Mouse (Mus musculus) limb, embryonic 14.5 days (tissue): ENCODE data around the gene Fbxl14. TPM values are rescaled to one million over a fixed set of nuclear protein-coding genes. Genes with fewer than 3 reads are reported as not detected.

Experiments
- ATAC-seq: fragments of 200-750 bp; cut with Nextera tagmentation; 2 replicates; pipeline ENCODE4 v1.8.0; 2017; ENCODE audit warnings: low read depth, moderate number of reproducible peaks, moderate TSS enrichment; ENCODE audit not compliant: low FRiP score
- DNase-seq: peaks from one replicate; pipeline ENCODE4 v3.0.0-alpha.2; 2015; ENCODE audit warnings: low spot score
- H3K27ac ChIP-seq: fragments of 300-500 bp; sonication (generic); replicated peaks from 2 replicates; pipeline ENCODE4 v1.5.1; 2014; ENCODE audit warnings: low read depth, mild to moderate bottlenecking, low read length, moderate library complexity, mixed read lengths
- H3K27me3 ChIP-seq: fragments of 300-500 bp; sonication (generic); 2 replicates; pipeline ENCODE4 v1.6.1; 2014; ENCODE audit warnings: low read length, mixed read lengths; ENCODE audit not compliant: control insufficient read depth, insufficient read depth
- H3K36me3 ChIP-seq: fragments of 300-500 bp; sonication (generic); 2 replicates; pipeline ENCODE4 v1.6.1; 2014; ENCODE audit warnings: mild to moderate bottlenecking, low read length, moderate library complexity, mixed read lengths; ENCODE audit not compliant: control insufficient read depth, insufficient read depth
- H3K4me1 ChIP-seq: fragments of 300-500 bp; sonication (generic); 2 replicates; pipeline ENCODE4 v1.6.1; 2014; ENCODE audit warnings: antibody characterized with exemption, low read length, mixed read lengths; ENCODE audit not compliant: control insufficient read depth, insufficient read depth
- H3K4me2 ChIP-seq: fragments of 300-500 bp; sonication (generic); replicated peaks from 2 replicates; pipeline ENCODE4 v1.6.1; 2014; ENCODE audit warnings: low read depth, mild to moderate bottlenecking, low read length, moderate library complexity; ENCODE audit not compliant: severe bottlenecking
- H3K4me3 ChIP-seq: fragments of 300-500 bp; sonication (generic); replicated peaks from 2 replicates; pipeline ENCODE4 v1.5.1; 2014; ENCODE audit warnings: low read length
- H3K9ac ChIP-seq: fragments of 300-500 bp; sonication (generic); 2 replicates; pipeline ENCODE4 v1.6.1; 2014; ENCODE audit warnings: mild to moderate bottlenecking, low read depth, low read length, moderate library complexity; ENCODE audit not compliant: severe bottlenecking
- H3K9me3 ChIP-seq: fragments of 300-500 bp; sonication (generic); 2 replicates; pipeline ENCODE4 v1.6.1; 2016; ENCODE audit warnings: low read length; ENCODE audit not compliant: control insufficient read depth
- POLR2A ChIP-seq: fragments of 200-500 bp; IDR thresholded peaks from 2 replicates; pipeline ENCODE4 v1.8.0; 2012; ENCODE audit warnings: inconsistent platforms, mild to moderate bottlenecking, moderate library complexity, borderline replicate concordance; ENCODE audit not compliant: insufficient read depth, insufficient read length; ENCODE audit errors: extremely low read depth
- WGBS: fragments of 180-500 bp; shearing (Covaris S2); extraction: QIAGEN DNeasy Blood & Tissue Kit; methylation state at CpG from one replicate; pipeline ENCODE4 v1.1.7; 2014; 5-methylcytosine and 5-hydroxymethylcytosine counted together
- polyA plus RNA-seq, 2 experiments: library from polyadenylated mRNA; depleted of rRNA in 1 of 2; stranded (reverse) in 1 of 2; unstranded in 1 of 2; fragments of >200 nt; fragmentation: Nextera tagmentation in 1 of 2; extraction: Ambion mirVana in 1 of 2; gene quantifications; 2 replicates each; pipeline versions ENCODE4 v1.2.1 to v1.2.3; 2012 to 2014

Gene Fbxl14
- polyA plus RNA-seq, 2 experiments, result 6.4 to 39.1 TPM

- Histone ChIP-seq H3K4me1 (peaks cover 5% of the 10 kb centered on the region; the same call in 1 of the 2 replicates), H3K4me2 (no peak overlapping the region), H3K27ac (no peak overlapping the region), H3K9me3 (no peaks in the 10 kb centered on the region), H3K36me3 (no peaks in the 10 kb centered on the region), H3K9ac (no peak overlapping the region), H3K4me3 (no peak overlapping the region), H3K27me3 (no peaks in the 10 kb centered on the region)
- 93% methylated on average over 6 of the region's 6 CpGs for WGBS
- no peak for TF ChIP-seq POLR2A
- ATAC-seq, result no peak
- no peak for DNase-seq
Observed at GRCm38 (mm10) chr6:119508221-119508620, 28.8 kb downstream of the Fbxl14 start.

- Histone ChIP-seq H3K4me3 (no peak overlapping the region), H3K9ac (no peak overlapping the region), H3K27me3 (no peaks in the 10 kb centered on the region), H3K4me1 (peaks cover 5% of the 10 kb centered on the region; the same call in 1 of the 2 replicates), H3K9me3 (no peaks in the 10 kb centered on the region), H3K27ac (no peak overlapping the region), H3K36me3 (no peaks in the 10 kb centered on the region), H3K4me2 (no peak overlapping the region)
- WGBS, result 84% methylated on average over 10 of the region's 10 CpGs
- no peak for DNase-seq
- ATAC-seq, result no peak
- no peak for TF ChIP-seq POLR2A
Observed at GRCm38 (mm10) chr6:119508634-119509375, 29.3 kb downstream of the Fbxl14 start.

- Histone ChIP-seq H3K36me3 (no peaks in the 10 kb centered on the region), H3K27ac (no peak overlapping the region), H3K4me1 (peaks cover 10% of the 10 kb centered on the region), H3K27me3 (no peaks in the 10 kb centered on the region), H3K9ac (no peak overlapping the region), H3K4me2 (no peak overlapping the region), H3K4me3 (no peak overlapping the region), H3K9me3 (no peaks in the 10 kb centered on the region)
- ATAC-seq (no peak), DNase-seq (no peak)
- 86% methylated on average over 13 of the region's 13 CpGs for WGBS
- TF ChIP-seq POLR2A, result no peak
Observed at GRCm38 (mm10) chr6:119509437-119510037, 30.1 kb downstream of the Fbxl14 start.

GRCm38 (mm10) chr6:119512701-119513100 lies 33.2 kb downstream of the Fbxl14 start:
- Histone ChIP-seq H3K4me1 (peaks cover 11% of the 10 kb centered on the region), H3K36me3 (no peaks in the 10 kb centered on the region), H3K27ac (no peak overlapping the region), H3K9ac (no peak overlapping the region), H3K9me3 (no peaks in the 10 kb centered on the region), H3K4me3 (no peak overlapping the region), H3K27me3 (no peaks in the 10 kb centered on the region), H3K4me2 (no peak overlapping the region)
- no peak for TF ChIP-seq POLR2A
- DNase-seq (no peak), ATAC-seq (no peak)
- 87% methylated on average over 11 of the region's 11 CpGs for WGBS

GRCm38 (mm10) chr6:119513452-119513851 lies 34.0 kb downstream of the Fbxl14 start:
- Histone ChIP-seq H3K36me3 (no peaks in the 10 kb centered on the region), H3K9me3 (no peaks in the 10 kb centered on the region), H3K4me2 (no peak overlapping the region), H3K4me3 (no peak overlapping the region), H3K4me1 (peaks cover 11% of the 10 kb centered on the region), H3K9ac (no peak overlapping the region), H3K27me3 (no peaks in the 10 kb centered on the region), H3K27ac (no peak overlapping the region)
- no peak for DNase-seq
- WGBS, result 62% methylated on average over 5 of the region's 5 CpGs
- no peak for ATAC-seq
- no peak for TF ChIP-seq POLR2A
